Mouse (Mus musculus) CH12.LX (cell line): ENCODE results near the gene Tbccd1. TPM values are rescaled to one million over a fixed set of nuclear protein-coding genes. Genes with fewer than 3 reads are reported as not detected.

Source experiments
- DNase-seq: peaks from one replicate; pipeline ENCODE4 v3.0.0-alpha.2; 2013; ENCODE audit errors: extremely low read depth
- H3K27ac ChIP-seq: 2 replicates; pipeline ENCODE4 v1.5.1; 2012; ENCODE audit warnings: low read depth, mild to moderate bottlenecking, control low read depth, moderate library complexity; ENCODE audit not compliant: insufficient read depth
- H3K27me3 ChIP-seq: replicated peaks from 2 replicates; pipeline ENCODE3; 2012; ENCODE audit warnings: inconsistent platforms
- H3K36me3 ChIP-seq, 2 experiments: replicated peaks in 1 of 2; 2 replicates each; pipeline versions ENCODE3 to v1.6.1; 2012; ENCODE audit warnings: inconsistent platforms in 1 of 2, low read length in 1 of 2, mild to moderate bottlenecking in 1 of 2, mixed read lengths in 1 of 2, moderate library complexity in 1 of 2; ENCODE audit not compliant: control insufficient read depth in 1 of 2, insufficient read depth in 1 of 2
- H3K4me1 ChIP-seq, 2 experiments: 2 replicates each; pipeline ENCODE4 v1.6.1; 2012; ENCODE audit warnings: inconsistent platforms in 1 of 2, moderate library complexity in 1 of 2; ENCODE audit not compliant: insufficient read depth in 2 of 2, control insufficient read depth in 1 of 2
- H3K4me2 ChIP-seq: 2 replicates; pipeline ENCODE4 v1.6.1; 2012; ENCODE audit warnings: low read depth, mild to moderate bottlenecking, control low read depth; ENCODE audit not compliant: poor library complexity, insufficient read depth, severe bottlenecking
- H3K4me3 ChIP-seq, 3 experiments: fragments of 150-350 bp in 1 of 3; sonication (generic) in 1 of 3; replicated peaks in 1 of 3; 2 replicates each; pipeline versions ENCODE3 to v1.5.1; 2011 to 2012; ENCODE audit warnings: low read depth in 2 of 3, low read length in 2 of 3, mild to moderate bottlenecking in 2 of 3, moderate library complexity in 2 of 3, control low read depth in 1 of 3, improper control_type of control experiment in 1 of 3, inconsistent platforms in 1 of 3, mixed read lengths in 1 of 3; ENCODE audit not compliant: poor library complexity in 1 of 3
- H3K79me2 ChIP-seq: replicated peaks from 2 replicates; pipeline ENCODE4 v1.6.1; 2012; ENCODE audit warnings: mild to moderate bottlenecking, moderate library complexity; ENCODE audit not compliant: control insufficient read depth, poor library complexity, insufficient read depth, severe bottlenecking; ENCODE audit errors: extremely low read depth
- H3K9ac ChIP-seq: 2 replicates; pipeline ENCODE4 v1.6.1; 2012; ENCODE audit warnings: low read depth, mild to moderate bottlenecking, control low read depth, moderate library complexity; ENCODE audit not compliant: insufficient read depth
- H3K9me3 ChIP-seq: replicated peaks from 2 replicates; pipeline ENCODE3; 2012; ENCODE audit warnings: low read length, inconsistent platforms, mixed read lengths
- CHD1 ChIP-seq: IDR thresholded peaks from 2 replicates; pipeline ENCODE4 v1.6.1; 2012; ENCODE audit warnings: low read depth, low read length, improper control_type of control experiment, inconsistent platforms
- CHD2 ChIP-seq: IDR thresholded peaks from 2 replicates; pipeline ENCODE4 v1.6.1; 2011; ENCODE audit warnings: low read length, improper control_type of control experiment
- CTCF ChIP-seq, 2 experiments: IDR thresholded peaks in 1 of 2; conservative IDR thresholded peaks in 1 of 2; 2 replicates each; pipeline ENCODE4 v1.5.1; 2011 to 2012; ENCODE audit warnings: low read depth in 2 of 2, low read length in 2 of 2, improper control_type of control experiment in 1 of 2, inconsistent platforms in 1 of 2, mild to moderate bottlenecking in 1 of 2, moderate library complexity in 1 of 2
- E2F4 ChIP-seq: IDR thresholded peaks from 2 replicates; pipeline ENCODE4 v1.6.1; 2011; ENCODE audit warnings: low read depth, low read length, improper control_type of control experiment; ENCODE audit not compliant: insufficient replicate concordance
- EP300 ChIP-seq: IDR thresholded peaks from 2 replicates; pipeline ENCODE4 v1.6.1; 2011; ENCODE audit warnings: low read length, improper control_type of control experiment
- ETS1 ChIP-seq: conservative IDR thresholded peaks from 2 replicates; pipeline ENCODE4 v1.6.1; 2012; ENCODE audit warnings: low read depth, mild to moderate bottlenecking, inconsistent platforms, low read length, improper control_type of control experiment, moderate library complexity
- JUN ChIP-seq: IDR thresholded peaks from 2 replicates; pipeline ENCODE4 v1.6.1; 2011; ENCODE audit warnings: low read depth, mild to moderate bottlenecking, low read length, improper control_type of control experiment, moderate library complexity; ENCODE audit not compliant: insufficient read depth
- JUND ChIP-seq: conservative IDR thresholded peaks from 2 replicates; pipeline ENCODE4 v1.6.1; 2011; ENCODE audit warnings: low read depth, low read length, improper control_type of control experiment
- KAT2A ChIP-seq: IDR thresholded peaks from 2 replicates; pipeline ENCODE4 v1.6.1; 2012; ENCODE audit warnings: low read length, improper control_type of control experiment, inconsistent platforms; ENCODE audit not compliant: insufficient replicate concordance
- MAX ChIP-seq: IDR thresholded peaks from 2 replicates; pipeline ENCODE4 v1.6.1; 2011; ENCODE audit warnings: low read length, improper control_type of control experiment
- MAZ ChIP-seq: IDR thresholded peaks from 2 replicates; pipeline ENCODE4 v1.6.1; 2012; ENCODE audit warnings: low read depth, mild to moderate bottlenecking, inconsistent platforms, low read length, improper control_type of control experiment, moderate library complexity
- MEF2A ChIP-seq: IDR thresholded peaks from 2 replicates; pipeline ENCODE4 v1.6.1; 2014; ENCODE audit warnings: low read depth, mild to moderate bottlenecking, inconsistent platforms, low read length, improper control_type of control experiment, borderline replicate concordance
- NELFE ChIP-seq: IDR thresholded peaks from 2 replicates; pipeline ENCODE4 v1.6.1; 2011; ENCODE audit warnings: low read depth, low read length, improper control_type of control experiment
- PAX5 ChIP-seq: IDR thresholded peaks from 2 replicates; pipeline ENCODE4 v1.6.1; 2012; ENCODE audit warnings: low read length, inconsistent platforms, mixed read lengths
- POLR2AphosphoS2 ChIP-seq: IDR thresholded peaks from 2 replicates; pipeline ENCODE4 v1.6.1; 2011; ENCODE audit warnings: low read depth, low read length, improper control_type of control experiment
- RAD21 ChIP-seq: IDR thresholded peaks from 2 replicates; pipeline ENCODE4 v1.6.1; 2011; ENCODE audit warnings: low read depth, mild to moderate bottlenecking, low read length, improper control_type of control experiment, moderate library complexity
- RCOR1 ChIP-seq: conservative IDR thresholded peaks from 2 replicates; pipeline ENCODE4 v1.6.1; 2012; ENCODE audit warnings: low read depth, mild to moderate bottlenecking, inconsistent platforms, low read length, improper control_type of control experiment
- SIN3A ChIP-seq: IDR thresholded peaks from 2 replicates; pipeline ENCODE4 v1.6.1; 2012; ENCODE audit warnings: low read length, improper control_type of control experiment, inconsistent platforms
- SMC3 ChIP-seq: IDR thresholded peaks from 2 replicates; pipeline ENCODE4 v1.6.1; 2011; ENCODE audit warnings: low read depth, low read length, improper control_type of control experiment
- TBP ChIP-seq: conservative IDR thresholded peaks from 2 replicates; pipeline ENCODE4 v1.6.1; 2011; ENCODE audit warnings: low read depth, low read length, improper control_type of control experiment
- TCF12 ChIP-seq: IDR thresholded peaks from 2 replicates; pipeline ENCODE4 v1.6.1; 2014; ENCODE audit warnings: low read depth, mild to moderate bottlenecking, inconsistent platforms, low read length, improper control_type of control experiment
- USF2 ChIP-seq: conservative IDR thresholded peaks from 2 replicates; pipeline ENCODE4 v1.6.1; 2011; ENCODE audit warnings: low read depth, low read length, improper control_type of control experiment
- dilution Hi-C: fragments of 300-500 bp; cut with MboI; formaldehyde crosslinking; loops from 2 replicates; pipeline ENCODE4 v1.14.3; 2020; ENCODE audit warnings: low sequenced_read_pairs; ENCODE audit not compliant: extremely low pct_unique_long_range_greater_than_20kb, extremely low pct_ligation_motif_present
- in situ Hi-C: fragments of 300-500 bp; cut with MboI; formaldehyde crosslinking; loops from 3 replicates; pipeline ENCODE4 v1.14.3; 2019; ENCODE audit warnings: low sequenced_read_pairs, low pct_ligation_motif_present, low pct_unique_long_range_greater_than_20kb, mixed read lengths
- polyA plus RNA-seq: library from polyadenylated mRNA; unstranded; fragments of >175 nt; gene quantifications from 2 replicates; pipeline ENCODE4 v1.2.1, GENCODE M21; 2012; ENCODE audit warnings: low read depth; ENCODE audit not compliant: insufficient read length
- total RNA-seq, 2 experiments: library from RNA; depleted of rRNA; stranded (reverse); fragments of 300-350 nt in 1 of 2; fragments of >200 nt in 1 of 2; gene quantifications; 2 replicates each; pipeline ENCODE4 v1.2.3; 2012 to 2014

The Tbccd1 gene
- total and polyA plus RNA-seq, 3 experiments, result 15.1 to 19.9 (median 16.6) TPM

DNA sequence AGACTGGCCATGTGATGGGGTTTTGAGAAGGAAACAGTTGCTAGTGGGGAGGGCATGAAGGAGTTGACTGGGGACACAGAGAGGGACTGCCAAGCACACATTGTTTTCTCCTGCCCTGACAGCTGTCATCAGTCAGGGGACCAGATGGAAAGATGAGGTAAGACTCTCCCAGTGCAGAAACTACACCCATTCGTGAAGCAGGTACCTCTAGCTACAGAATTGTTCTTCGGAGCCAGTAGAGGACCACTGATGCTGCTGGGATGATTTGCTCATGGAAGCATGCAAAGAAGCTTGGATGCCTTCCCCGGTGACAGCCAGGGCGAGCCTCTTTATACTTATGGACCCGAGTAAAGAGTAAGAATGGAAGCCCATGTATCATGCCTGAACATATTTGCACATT is 59.9 kb downstream of the Tbccd1 start:
- Histone ChIP-seq H3K9me3 (no peaks in the 10 kb centered on the region), H3K4me1 (peaks cover 3 to 12% of the 10 kb centered on the region in 2 experiments; a peak in 3 of 4 replicates), H3K4me2 (no peak overlapping the region), H3K36me3 (no peaks in the 10 kb centered on the region), H3K27ac (no peak overlapping the region), H3K27me3 (peaks cover 3% of the 10 kb centered on the region)
- DNase-seq, result no peak
- TF ChIP-seq USF2 (no peak), RCOR1 (no peak), NELFE (no peak), CHD2 (no peak), JUN (no peak), SIN3A (no peak), MAZ (no peak), MEF2A (no peak), TCF12 (no peak), CHD1 (no peak), KAT2A (no peak), ETS1 (no peak), EP300 (no peak), TBP (no peak), E2F4 (no peak), JUND (no peak)
- TF ChIP-seq, all 38 proteins: peak for 0
- no peaks in the 10 kb centered on the region for H3K79me2 ChIP-seq
- H3K4me3 ChIP-seq, result no peak overlapping the region
- dilution Hi-C loops, result no loop called here
- H3K9ac ChIP-seq, result no peak overlapping the region
- in situ Hi-C loops, result no loop called here

GRCm38 (mm10) chr16:22795497-22795896 is 62.0 kb downstream of the Tbccd1 start:
- H3K4me2 ChIP-seq, result no peak overlapping the region
- DNase-seq, result peak; percentile 17
- no peaks in the 10 kb centered on the region for H3K9me3 ChIP-seq
- peaks cover 3 to 12% of the 10 kb centered on the region in 2 experiments; a peak in 3 of 4 replicates for H3K4me1 ChIP-seq
- H3K36me3 ChIP-seq, result no peaks in the 10 kb centered on the region
- TF ChIP-seq MEF2A (no peak), CTCF (conservative IDR thresholded peaks at IDR 0.05 in 1 of 2, IDR thresholded peaks at IDR 0.05 in 1 of 2; ENCODE audit: low read depth in 2 of 2, low read length in 2 of 2) (peak; percentile 10 to 72; a peak in 2 of 4 replicates), MAX (no peak), POLR2AphosphoS2 (no peak), PAX5 (no peak), RAD21 (peak; percentile 52), MAZ (no peak), SMC3 (peak; percentile 80)
- dilution Hi-C loops, result no loop called here
- in situ Hi-C loops, result no loop called here
- no peak overlapping the region for H3K9ac ChIP-seq
- peaks cover 3% of the 10 kb centered on the region for H3K27me3 ChIP-seq
- H3K79me2 ChIP-seq, result no peaks in the 10 kb centered on the region
- H3K4me3 ChIP-seq, result no peak overlapping the region
- no peak overlapping the region for H3K27ac ChIP-seq
